Mouse (Mus musculus) heart, adult 2 months (tissue): ENCODE results near the gene Rac2. TPM values are rescaled to one million over a fixed set of nuclear protein-coding genes. Genes with fewer than 3 reads are reported as not detected.

ENCODE experiments used
- DNase-seq, 2 experiments: peaks; one replicate each; pipeline ENCODE4 v3.0.0; 2021
- H3K27ac ChIP-seq: fragments of 200-600 bp; 2 replicates; pipeline ENCODE4 v1.8.1; 2022
- H3K27me3 ChIP-seq: fragments of 200-500 bp; 2 replicates; pipeline ENCODE4 v1.6.1; 2012; ENCODE audit warnings: mild to moderate bottlenecking, low read length, inconsistent platforms, mixed read lengths; ENCODE audit not compliant: control insufficient read depth, insufficient read depth
- H3K36me3 ChIP-seq: fragments of 200-500 bp; 2 replicates; pipeline ENCODE4 v1.6.1; 2012; ENCODE audit warnings: low read length, inconsistent platforms; ENCODE audit not compliant: control insufficient read depth, insufficient read depth
- H3K4me1 ChIP-seq: fragments of 200-500 bp; 2 replicates; pipeline ENCODE4 v1.6.1; 2011; ENCODE audit warnings: low read length; ENCODE audit not compliant: control insufficient read depth, insufficient read depth
- H3K4me3 ChIP-seq: fragments of 200-600 bp; 2 replicates; pipeline ENCODE4 v1.8.1; 2022
- H3K79me2 ChIP-seq: fragments of 200-500 bp; replicated peaks from 2 replicates; pipeline ENCODE4 v1.6.1; 2012; ENCODE audit warnings: mild to moderate bottlenecking, inconsistent platforms, low read length, moderate library complexity, mixed read lengths; ENCODE audit not compliant: control insufficient read depth, insufficient read depth
- H3K9ac ChIP-seq: fragments of 200-500 bp; 2 replicates; pipeline ENCODE4 v1.6.1; 2012; ENCODE audit warnings: low read depth, mild to moderate bottlenecking, control low read depth, inconsistent platforms, low read length, mixed read lengths
- CTCF ChIP-seq: fragments of 200-600 bp; IDR thresholded peaks from 2 replicates; pipeline ENCODE4 v1.8.1; 2022; ENCODE audit warnings: antibody characterized with exemption, mild to moderate bottlenecking, moderate library complexity
- EP300 ChIP-seq: fragments of 200-500 bp; IDR thresholded peaks from 2 replicates; pipeline ENCODE4 v1.6.1; 2011; ENCODE audit warnings: low read depth, low read length, control low read depth; ENCODE audit not compliant: insufficient read depth
- POLR2A ChIP-seq: fragments of 200-500 bp; IDR thresholded peaks from 2 replicates; pipeline ENCODE4 v1.6.1; 2011; ENCODE audit warnings: mild to moderate bottlenecking, low read depth, low read length, control low read depth; ENCODE audit not compliant: insufficient read depth
- WGBS: fragments of 180-500 bp; shearing (Covaris S2); methylation state at CpG from one replicate; pipeline ENCODE4 v1.1.7; 2018; 5-methylcytosine and 5-hydroxymethylcytosine counted together
- intact Hi-C: fragments of 180-260 bp; cut with DNase I; formaldehyde crosslinking; loops from one replicate; pipeline ENCODE4 v1.15.1; 2025
- polyA plus RNA-seq: library from polyadenylated mRNA; depleted of rRNA; stranded (reverse); fragments of >200 nt; gene quantifications from 2 replicates; pipeline ENCODE4 v1.2.3, GENCODE M21; 2012
- total RNA-seq, 2 experiments: library from RNA; stranded (reverse); gene quantifications; 2 replicates each; pipeline ENCODE4 v1.2.3; 2021

Rac2 gene
- total and polyA plus RNA-seq, 3 experiments = 4.5 to 44.7 (median 8.7) TPM

- Histone ChIP-seq H3K9ac (peak within 1 kb of the TSS; percentile 60), H3K27me3 (no peaks in the 10 kb centered on the region), H3K4me3 (peak within 1 kb of the TSS; percentile 44), H3K4me1 (peaks cover 24% of the 10 kb centered on the region), H3K79me2 (no peaks in the 10 kb centered on the region), H3K27ac (peak within 1 kb of the TSS; percentile 92), H3K36me3 (no peaks in the 10 kb centered on the region)
- intact Hi-C loops = loop anchor here (5.0 kb wide), 1 partner anchor 51 kb away; no protein-coding TSS in a partner anchor
- peak; percentile 74 to 85 for DNase-seq
- 35% methylated on average over 17 of the region's 17 CpGs for WGBS
- TF ChIP-seq EP300 (peak; percentile 56; the same call in 1 of the 2 replicates), CTCF (no peak), POLR2A (peak; percentile 66; the same call in 1 of the 2 replicates)
Observed at GRCm38 (mm10) chr15:78530671-78531450, 41.7 kb downstream of the Rac2 start, which contains the start of gene C1qtnf6. Gene C1qtnf6, minus strand, starts transcription at chr15:78531416.

DNA sequence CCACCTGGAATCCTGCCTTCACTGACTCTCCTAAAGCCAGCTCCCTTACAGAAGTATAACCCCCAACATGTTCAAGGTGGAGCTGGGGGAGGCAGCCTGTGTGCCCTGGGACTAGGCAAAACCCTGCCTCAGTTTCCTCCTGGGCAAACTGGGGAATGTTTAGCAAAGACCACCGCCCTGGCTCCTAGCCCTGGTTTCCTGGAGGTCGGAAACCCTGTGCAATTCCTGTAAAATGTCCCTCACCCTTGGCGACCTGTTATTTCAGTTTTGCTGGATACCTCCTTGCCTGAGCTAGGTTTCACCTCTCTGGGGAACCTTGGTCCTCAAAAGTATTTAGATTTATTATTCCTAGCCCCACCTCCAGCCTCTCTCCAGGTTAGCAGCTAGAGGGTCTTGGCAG lies 42.4 kb downstream of the Rac2 start:
- Histone ChIP-seq H3K79me2 (no peaks in the 10 kb centered on the region), H3K27ac (peak overlapping the region; percentile 92), H3K9ac (no peak overlapping the region), H3K4me1 (peaks cover 24% of the 10 kb centered on the region), H3K36me3 (no peaks in the 10 kb centered on the region), H3K27me3 (no peaks in the 10 kb centered on the region), H3K4me3 (no peak overlapping the region; the same call in 1 of the 2 replicates)
- 52% methylated on average over 3 of the region's 3 CpGs for WGBS
- TF ChIP-seq POLR2A (no peak), EP300 (no peak), CTCF (no peak)
- intact Hi-C loops = loop anchor here (5.0 kb wide), 1 partner anchor 52 kb away; no protein-coding TSS in a partner anchor
- DNase-seq = no peak

- Histone ChIP-seq H3K9ac (peak overlapping the region; percentile 65), H3K27ac (peak overlapping the region; percentile 92), H3K4me1 (peaks cover 24% of the 10 kb centered on the region), H3K36me3 (no peaks in the 10 kb centered on the region), H3K4me3 (peak overlapping the region; percentile 51), H3K79me2 (no peaks in the 10 kb centered on the region), H3K27me3 (no peaks in the 10 kb centered on the region)
- WGBS = 5% methylated on average over 15 of the region's 15 CpGs
- TF ChIP-seq CTCF (no peak), EP300 (0 out of 2 replicates have a peak, but pooled peaks have one; percentile 37), POLR2A (peak; percentile 42; the same call in 1 of the 2 replicates)
- intact Hi-C loops = loop anchor here (1.0 to 5.0 kb wide), 2 partner anchors 9 to 258 kb away; no protein-coding TSS in a partner anchor
- peak; percentile 84 to 86 for DNase-seq
Observed at GRCm38 (mm10) chr15:78529428-78529990, 43.1 kb downstream of the Rac2 start.

DNA sequence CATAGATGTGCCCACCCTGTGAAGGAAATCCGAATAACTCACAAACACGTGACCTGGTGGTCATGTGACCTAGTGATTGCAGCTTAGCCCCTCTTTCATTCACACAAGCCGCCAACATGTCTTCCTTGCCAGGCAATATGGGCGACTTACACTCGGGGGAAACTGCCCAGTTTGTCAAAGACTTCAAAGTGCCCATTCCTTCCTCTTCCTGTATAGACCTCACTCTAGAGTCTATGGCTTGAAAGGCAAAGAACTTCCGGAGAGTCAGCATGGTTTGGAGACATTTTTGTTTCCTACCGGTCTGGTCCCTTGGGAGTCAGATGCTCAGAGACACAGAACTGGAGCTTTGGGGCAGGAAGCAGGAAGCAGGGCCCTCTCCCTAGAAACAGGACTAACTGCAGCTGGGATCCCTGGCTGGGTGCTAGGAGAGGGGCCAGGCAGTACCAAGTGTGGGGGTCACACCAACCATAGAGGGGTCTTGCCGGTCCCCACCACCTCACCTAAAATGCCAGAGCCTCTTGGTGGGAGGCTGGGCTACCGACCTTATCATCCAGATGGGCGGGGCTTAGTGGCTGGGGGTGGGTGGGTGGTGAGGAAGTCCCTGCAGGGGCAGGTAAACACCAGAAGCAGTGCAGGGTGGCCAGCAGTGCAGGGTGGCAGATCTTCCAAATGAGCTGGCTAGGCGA lies 43.7 kb downstream of the Rac2 start:
- TF ChIP-seq CTCF (no peak), POLR2A (peak; percentile 9; the same call in 1 of the 2 replicates), EP300 (0 out of 2 replicates have a peak, but pooled peaks have one; percentile 26)
- Histone ChIP-seq H3K79me2 (no peaks in the 10 kb centered on the region), H3K4me1 (peaks cover 24% of the 10 kb centered on the region), H3K9ac (peak overlapping the region; percentile 65), H3K36me3 (no peaks in the 10 kb centered on the region), H3K27ac (peak overlapping the region; percentile 92), H3K4me3 (peak overlapping the region; percentile 51), H3K27me3 (no peaks in the 10 kb centered on the region)
- intact Hi-C loops = loop anchor here (1.0 to 5.0 kb wide), 2 partner anchors 9 to 258 kb away; no protein-coding TSS in a partner anchor
- WGBS = 24% methylated on average over 11 of the region's 11 CpGs
- peak; percentile 69 to 75 for DNase-seq

GRCm38 (mm10) chr15:78527973-78528372 lies 44.6 kb downstream of the Rac2 start:
- peak overlapping the region; percentile 6; the same call in 1 of the 2 replicates for H3K4me3 ChIP-seq

More at GRCm38 (mm10) chr15:78527973-78528372, 44.6 kb downstream of the Rac2 start:
- DNase-seq = peak; percentile 69 to 71
- TF ChIP-seq EP300 (0 out of 2 replicates have a peak, but pooled peaks have one; percentile 16), POLR2A (no peak), CTCF (no peak)
- Histone ChIP-seq H3K4me1 (peaks cover 24% of the 10 kb centered on the region), H3K27me3 (no peaks in the 10 kb centered on the region), H3K36me3 (no peaks in the 10 kb centered on the region), H3K79me2 (no peaks in the 10 kb centered on the region), H3K9ac (no peak overlapping the region), H3K27ac (peak overlapping the region; percentile 92)
- 43% methylated on average over 7 of the region's 7 CpGs for WGBS
- intact Hi-C loops = loop anchor here (5.0 kb wide), 1 partner anchor 259 kb away; no protein-coding TSS in a partner anchor
